Mouse (Mus musculus) hindbrain, embryonic 16.5 days (tissue): ENCODE measurements around the gene Prr11. TPM values are rescaled to one million over a fixed set of nuclear protein-coding genes. Genes with fewer than 3 reads are reported as not detected.
A peak's percentile ranks its signal among the peaks of the same experiment; 100 is the strongest.
"Not testable (repeated sequence)": the region's sequence is repeated elsewhere in the genome, so short reads cannot be mapped to it uniquely, and the experiment has no call there.

Experiments used
- ATAC-seq: fragments of 200-750 bp; cut with Nextera tagmentation; 2 replicates; pipeline ENCODE4 v1.8.0; 2017; ENCODE audit warnings: moderate TSS enrichment, moderate library complexity
- H3K27ac ChIP-seq: fragments of 300-500 bp; sonication (generic); 2 replicates; pipeline ENCODE4 v1.5.1; 2014; ENCODE audit warnings: low read depth, mild to moderate bottlenecking, control low read depth, low read length, moderate library complexity
- H3K27me3 ChIP-seq: fragments of 300-500 bp; sonication (generic); replicated peaks from 2 replicates; pipeline ENCODE4 v1.6.1; 2014; ENCODE audit warnings: low read length; ENCODE audit not compliant: control insufficient read depth, insufficient read depth
- H3K36me3 ChIP-seq: fragments of 300-500 bp; sonication (generic); 2 replicates; pipeline ENCODE4 v1.6.1; 2014; ENCODE audit warnings: mild to moderate bottlenecking, low read length, moderate library complexity, mixed read lengths; ENCODE audit not compliant: control insufficient read depth, insufficient read depth
- H3K4me1 ChIP-seq: fragments of 300-500 bp; sonication (generic); 2 replicates; pipeline ENCODE4 v1.6.1; 2014; ENCODE audit warnings: low read depth, low read length; ENCODE audit not compliant: control insufficient read depth, insufficient read depth
- H3K4me2 ChIP-seq: fragments of 300-500 bp; sonication (generic); 2 replicates; pipeline ENCODE4 v1.6.1; 2014; ENCODE audit warnings: mild to moderate bottlenecking, low read length, control low read depth, moderate library complexity
- H3K4me3 ChIP-seq: fragments of 300-500 bp; sonication (generic); 2 replicates; pipeline ENCODE4 v1.5.1; 2014; ENCODE audit warnings: mild to moderate bottlenecking, low read length, control low read depth, moderate library complexity
- H3K9ac ChIP-seq: fragments of 300-500 bp; sonication (generic); 2 replicates; pipeline ENCODE4 v1.6.1; 2014; ENCODE audit warnings: low read depth, mild to moderate bottlenecking, control low read depth, low read length, moderate library complexity
- H3K9me3 ChIP-seq: fragments of 300-500 bp; sonication (generic); 2 replicates; pipeline ENCODE4 v1.6.1; 2014; ENCODE audit warnings: mild to moderate bottlenecking, low read length, moderate library complexity; ENCODE audit not compliant: control insufficient read depth
- WGBS: fragments of 180-500 bp; shearing (Covaris S2); extraction: QIAGEN DNeasy Blood & Tissue Kit; methylation state at CpG from one replicate; pipeline ENCODE4 v1.1.7; 2014; 5-methylcytosine and 5-hydroxymethylcytosine counted together
- microRNA counts: library from miRNA; unstranded; fragments of <30 nt; microRNA quantifications from one replicate; lab custom pipeline; 2016
- microRNA-seq: library from miRNA; unstranded; fragments of <30 nt; microRNA quantifications from one replicate; pipeline ENCODE4, GENCODE M21; 2017
- polyA plus RNA-seq: library from polyadenylated mRNA; unstranded; fragments of >200 nt; fragmentation: Nextera tagmentation; extraction: Ambion mirVana; gene quantifications from 2 replicates; pipeline ENCODE4 v1.2.1, GENCODE M21; 2015

The Prr11 gene
- polyA plus RNA-seq, 1 experiment from 2014 or later: 1.8 TPM

- no peaks in the 10 kb centered on the region for H3K9me3 ChIP-seq
- WGBS: 79% methylated on average over 3 of the region's 3 CpGs
- H3K4me3 ChIP-seq: no peak overlapping the region
- peaks cover 16% of the 10 kb centered on the region for H3K36me3 ChIP-seq
- H3K4me2 ChIP-seq: no peak overlapping the region
- no peak for ATAC-seq
- H3K9ac ChIP-seq: no peak overlapping the region
- no peaks in the 10 kb centered on the region for H3K4me1 ChIP-seq
- H3K27me3 ChIP-seq: no peaks in the 10 kb centered on the region
- H3K27ac ChIP-seq: no peak overlapping the region
Observed at GRCm38 (mm10) chr11:87062087-87062486, 46.4 kb downstream of the Prr11 start.

GRCm38 (mm10) chr11:87060410-87060809 is 48.1 kb downstream of the Prr11 start:
- no peak overlapping the region for H3K4me2 ChIP-seq
- WGBS: 100% methylated on average over 2 of the region's 2 CpGs
- no peak overlapping the region for H3K9ac ChIP-seq
- H3K27me3 ChIP-seq: no peaks in the 10 kb centered on the region
- ATAC-seq: no peak
- peaks cover 25% of the 10 kb centered on the region for H3K36me3 ChIP-seq
- H3K9me3 ChIP-seq: no peaks in the 10 kb centered on the region
- H3K27ac ChIP-seq: no peak overlapping the region
- H3K4me1 ChIP-seq: no peaks in the 10 kb centered on the region
- H3K4me3 ChIP-seq: no peak overlapping the region

DNA sequence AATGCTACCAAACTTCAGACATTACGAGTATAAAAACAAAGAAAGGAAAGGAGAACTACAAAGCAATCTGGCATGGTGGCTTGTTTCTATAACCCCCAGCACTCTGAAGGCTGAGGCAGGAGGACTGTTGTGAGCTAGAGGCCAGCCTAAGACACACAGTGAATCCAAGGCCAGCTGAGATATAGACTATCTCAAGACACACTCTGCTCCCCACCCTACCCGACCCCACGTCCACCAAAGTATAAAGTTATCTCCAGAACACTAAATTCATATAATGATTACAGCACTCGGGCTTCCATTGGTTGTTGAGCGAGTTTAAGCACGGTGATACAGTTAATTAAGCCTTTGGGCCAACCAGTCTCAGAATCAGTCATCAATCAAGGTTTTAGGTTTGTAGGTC is 52.2 kb downstream of the Prr11 start:
- peaks cover 28% of the 10 kb centered on the region for H3K36me3 ChIP-seq
- H3K9ac ChIP-seq: no peak overlapping the region
- H3K27ac ChIP-seq: no peak overlapping the region
- H3K27me3 ChIP-seq: no peaks in the 10 kb centered on the region
- ATAC-seq: no peak
- no peak overlapping the region for H3K4me3 ChIP-seq
- 93% methylated on average over 6 of the region's 6 CpGs for WGBS
- no peak overlapping the region for H3K4me2 ChIP-seq
- no peaks in the 10 kb centered on the region for H3K9me3 ChIP-seq
- H3K4me1 ChIP-seq: no peaks in the 10 kb centered on the region

DNA sequence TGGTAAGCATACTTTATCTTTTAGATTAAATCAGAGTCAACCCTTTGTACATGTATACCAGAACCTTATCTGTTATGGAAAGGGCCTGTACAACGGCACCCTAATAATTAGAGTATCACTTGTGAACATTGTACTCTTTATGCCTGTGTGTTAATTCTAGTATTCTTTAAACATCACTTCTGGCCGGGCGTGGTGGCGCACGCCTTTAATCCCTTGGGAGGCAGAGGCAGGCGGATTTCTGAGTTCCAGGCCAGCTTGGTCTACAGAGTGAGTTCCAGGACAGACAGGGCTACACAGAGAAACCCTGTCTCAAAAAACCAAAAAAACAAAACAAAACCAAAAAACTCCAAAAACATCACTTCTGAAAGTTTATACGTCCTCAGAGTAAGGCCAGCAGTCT is 59.6 kb downstream of the Prr11 start:
- not testable (repeated sequence) for H3K27me3 ChIP-seq, H3K27ac ChIP-seq, H3K4me3 ChIP-seq, H3K9ac ChIP-seq, H3K9me3 ChIP-seq, H3K4me1 ChIP-seq, ATAC-seq, H3K4me2 ChIP-seq
- peaks cover 30% of the 10 kb centered on the region for H3K36me3 ChIP-seq
- 98% methylated on average over 7 of the region's 7 CpGs for WGBS

DNA sequence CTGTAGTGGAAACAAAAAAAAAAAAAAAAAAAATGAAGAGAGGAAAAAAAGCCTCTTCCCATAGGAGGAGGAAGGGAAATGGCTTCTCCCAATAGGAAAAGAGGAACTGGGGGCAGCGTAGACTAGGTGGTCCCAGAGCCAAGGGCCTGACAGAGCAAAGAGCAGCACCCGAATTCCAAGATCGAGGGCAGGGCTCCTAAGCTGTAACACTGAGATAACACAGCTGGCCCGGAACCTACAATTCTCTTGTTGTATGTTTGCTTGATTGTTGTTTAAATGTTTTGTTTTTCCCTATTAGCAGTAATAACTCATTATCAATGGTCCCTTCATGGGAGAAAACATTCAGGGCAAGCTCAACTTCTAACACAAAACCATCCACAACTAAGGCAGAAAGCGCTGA is 61.5 kb downstream of the Prr11 start:
- 89% methylated on average over 5 of the region's 5 CpGs for WGBS
- H3K27ac ChIP-seq: no peak overlapping the region
- H3K27me3 ChIP-seq: no peaks in the 10 kb centered on the region
- ATAC-seq: no peak
- H3K9ac ChIP-seq: no peak overlapping the region
- H3K9me3 ChIP-seq: no peaks in the 10 kb centered on the region
- H3K4me2 ChIP-seq: no peak overlapping the region
- no peaks in the 10 kb centered on the region for H3K4me1 ChIP-seq
- H3K36me3 ChIP-seq: peaks cover 37% of the 10 kb centered on the region
- no peak overlapping the region for H3K4me3 ChIP-seq

- no peak overlapping the region for H3K9ac ChIP-seq
- ATAC-seq: no peak
- H3K4me1 ChIP-seq: no peaks in the 10 kb centered on the region
- no peak overlapping the region for H3K27ac ChIP-seq
- H3K27me3 ChIP-seq: no peaks in the 10 kb centered on the region
- H3K9me3 ChIP-seq: no peaks in the 10 kb centered on the region
- H3K36me3 ChIP-seq: peaks cover 44% of the 10 kb centered on the region
- 89% methylated on average over 3 of the region's 3 CpGs for WGBS
- H3K4me2 ChIP-seq: no peak overlapping the region
- no peak overlapping the region for H3K4me3 ChIP-seq
Observed at GRCm38 (mm10) chr11:87043052-87043451, 65.5 kb downstream of the Prr11 start.

GRCm38 (mm10) chr11:87039307-87039963 is 69.1 kb downstream of the Prr11 start:
- Histone ChIP-seq H3K9me3 (no peaks in the 10 kb centered on the region), H3K27ac (no peak overlapping the region), H3K4me1 (no peaks in the 10 kb centered on the region), H3K27me3 (no peaks in the 10 kb centered on the region), H3K36me3 (peaks cover 46% of the 10 kb centered on the region), H3K4me3 (no peak overlapping the region), H3K4me2 (no peak overlapping the region), H3K9ac (no peak overlapping the region)
- no peak for ATAC-seq
- WGBS: 80% methylated on average over 9 of the region's 9 CpGs

MicroRNAs within 50 kb of the gene (microRNA counts, 519-probe panel; counts per million panel counts)
- 3,801 counts per million, percentile 95 among the panel's probes with 10 or more counts for microRNA mmu-miR-301a (lab: Ali Mortazavi, UCI)

Small RNAs within 50 kb of the gene (microRNA-seq; reads per million reads assigned to microRNA genes)
- gene Mir301: 1,936 reads per million, percentile 82 among the genes with 10 or more reads in this experiment

Other genes starting within 250 kb of the Prr11 start
- gene Ypel2, start 115.0 kb downstream of the Prr11 start, polyA plus RNA-seq: 4.0 and 4.1 TPM in 2 replicates
- 165 and 167 TPM in 2 replicates for gene Gdpd1, start 34.6 kb downstream of the Prr11 start, polyA plus RNA-seq
- gene Smg8, start 21.9 kb downstream of the Prr11 start, polyA plus RNA-seq: 20.7 and 22.7 TPM in 2 replicates
- gene Ska2, start 526 bp upstream of the Prr11 start, polyA plus RNA-seq: 35.0 and 38.8 TPM in 2 replicates
- gene Trim37, start 18.4 kb upstream of the Prr11 start, polyA plus RNA-seq: 81.1 and 90.4 TPM in 2 replicates